Mouse (Mus musculus): ENCODE results near the gene Hoxc5. TPM values are rescaled to one million over a fixed set of nuclear protein-coding genes. Genes with fewer than 3 reads are reported as not detected.
A peak's percentile ranks its signal among the peaks of the same experiment; 100 is the strongest.

Hoxc5 gene
- polyA plus RNA-seq, 1 experiment = 7.6 TPM

DNA sequence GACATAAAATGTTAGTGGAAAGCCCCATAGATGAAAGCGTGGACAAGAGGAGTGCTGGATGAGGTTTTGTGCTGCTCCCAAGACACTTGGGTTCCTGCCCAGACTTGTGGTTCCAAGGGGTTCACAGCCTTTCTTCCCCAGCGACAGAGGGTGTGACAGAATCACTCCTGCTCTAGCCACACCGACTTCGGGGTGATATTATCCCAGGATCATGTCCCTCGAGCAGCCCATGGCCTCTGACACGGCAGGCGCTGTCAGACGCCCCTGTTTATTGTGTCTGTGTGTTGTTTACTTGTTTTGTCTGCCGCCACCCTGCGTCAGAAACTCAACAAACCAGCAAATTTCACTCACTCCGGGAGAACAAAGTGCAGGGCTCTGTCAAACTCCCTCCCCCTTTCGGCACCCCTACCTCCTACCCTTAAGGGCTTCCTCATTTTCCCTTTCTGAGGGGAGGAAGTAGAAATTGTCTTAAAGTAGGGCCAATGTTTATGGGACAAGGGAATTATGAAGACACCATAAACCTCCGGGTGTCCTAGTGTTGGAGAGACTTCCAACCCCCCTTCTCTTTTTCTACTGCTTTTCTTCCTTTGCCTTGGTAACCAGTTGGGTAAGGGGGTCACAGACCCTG lies 35.7 kb downstream of the Hoxc5 start:
- H3K27ac ChIP-seq (ENCODE audit: insufficient read depth, low read length) = peak overlapping the region; percentile 92
- peak overlapping the region; percentile 0; the same call in 1 of the 2 replicates for H3K4me3 ChIP-seq (ENCODE audit: insufficient read depth, low read length)
- H3K4me1 ChIP-seq (ENCODE audit: control insufficient read depth, insufficient read depth, low read length) = no peaks in the 10 kb centered on the region; the same call in 1 of the 2 replicates
- peak; percentile 38; the same call in 1 of the 2 replicates for TF ChIP-seq POLR2A (IDR thresholded peaks at IDR 0.05; ENCODE audit: low read depth, low read length)
- no peak for TF ChIP-seq CTCF (IDR thresholded peaks at IDR 0.05; ENCODE audit: borderline replicate concordance, insufficient read depth, low read length)

DNA sequence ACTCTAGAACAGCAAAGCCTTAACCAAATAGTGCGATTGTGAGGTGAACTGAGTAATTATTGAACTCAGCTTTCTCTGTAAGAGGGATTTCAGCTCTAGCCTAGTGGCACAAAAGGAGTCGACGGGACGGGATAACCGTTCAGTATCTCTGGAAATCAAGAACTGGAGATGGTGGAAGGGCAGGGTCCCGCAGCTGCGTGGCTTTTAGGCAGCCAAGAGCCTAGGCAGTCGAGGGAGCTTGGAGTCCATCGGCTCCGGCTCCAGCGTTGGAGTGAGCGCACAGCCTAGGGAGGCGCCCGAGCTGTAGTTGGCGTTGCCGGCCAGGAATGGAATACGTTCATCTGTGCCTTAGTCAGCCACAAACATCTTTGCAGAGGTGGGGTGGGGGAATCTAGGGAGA lies 38.1 kb downstream of the Hoxc5 start:
- peak; percentile 54 for TF ChIP-seq POLR2A (IDR thresholded peaks at IDR 0.05; ENCODE audit: low read depth, low read length)
- TF ChIP-seq CTCF (IDR thresholded peaks at IDR 0.05; ENCODE audit: borderline replicate concordance, insufficient read depth, low read length) = no peak
- no peaks in the 10 kb centered on the region; the same call in 1 of the 2 replicates for H3K4me1 ChIP-seq (ENCODE audit: control insufficient read depth, insufficient read depth, low read length)
- H3K27ac ChIP-seq (ENCODE audit: insufficient read depth, low read length) = peak overlapping the region; percentile 99
- peak overlapping the region; percentile 21; the same call in 1 of the 2 replicates for H3K4me3 ChIP-seq (ENCODE audit: insufficient read depth, low read length)

- no peak overlapping the region; the same call in 1 of the 2 replicates for H3K4me3 ChIP-seq (ENCODE audit: insufficient read depth, low read length)
- peak overlapping the region; percentile 99 for H3K27ac ChIP-seq (ENCODE audit: insufficient read depth, low read length)
- H3K4me1 ChIP-seq (ENCODE audit: control insufficient read depth, insufficient read depth, low read length) = no peaks in the 10 kb centered on the region; the same call in 1 of the 2 replicates
- no peak for TF ChIP-seq POLR2A (IDR thresholded peaks at IDR 0.05; ENCODE audit: low read depth, low read length)
- no peak for TF ChIP-seq CTCF (IDR thresholded peaks at IDR 0.05; ENCODE audit: borderline replicate concordance, insufficient read depth, low read length)
Measured at GRCm38 (mm10) chr15:103005797-103006196, 38.6 kb downstream of the Hoxc5 start.

DNA sequence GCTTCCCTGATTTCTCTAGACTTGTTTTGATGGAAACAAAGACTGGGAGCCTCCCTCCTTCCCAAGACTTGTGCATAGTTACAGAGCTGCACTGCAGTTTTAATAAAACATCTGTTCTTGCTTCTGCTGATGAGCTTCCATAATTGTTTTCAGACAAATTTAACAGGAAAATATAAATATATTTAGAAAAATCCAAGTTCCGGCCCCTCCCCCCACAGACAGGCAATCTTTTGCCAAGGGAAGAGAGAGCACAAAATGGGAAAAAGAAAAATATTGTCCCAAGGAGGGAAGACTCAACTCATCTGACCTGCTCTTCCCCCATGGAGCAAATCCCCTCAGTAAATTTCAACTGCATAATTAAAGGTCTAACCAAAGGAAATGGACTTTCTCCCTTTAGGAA lies 39.1 kb downstream of the Hoxc5 start:
- TF ChIP-seq POLR2A (IDR thresholded peaks at IDR 0.05; ENCODE audit: low read depth, low read length) = no peak
- no peak for TF ChIP-seq CTCF (IDR thresholded peaks at IDR 0.05; ENCODE audit: borderline replicate concordance, insufficient read depth, low read length)
- no peaks in the 10 kb centered on the region; the same call in 1 of the 2 replicates for H3K4me1 ChIP-seq (ENCODE audit: control insufficient read depth, insufficient read depth, low read length)
- no peak overlapping the region for H3K4me3 ChIP-seq (ENCODE audit: insufficient read depth, low read length)
- H3K27ac ChIP-seq (ENCODE audit: insufficient read depth, low read length) = peak overlapping the region; percentile 99

GRCm38 (mm10) chr15:103009265-103010111 lies 42.2 kb downstream of the Hoxc5 start:
- TF ChIP-seq POLR2A (IDR thresholded peaks at IDR 0.05; ENCODE audit: low read depth, low read length) (peak; percentile 46; the same call in 1 of the 2 replicates), CTCF (IDR thresholded peaks at IDR 0.05; ENCODE audit: borderline replicate concordance, insufficient read depth, low read length) (no peak)
- H3K27ac ChIP-seq (ENCODE audit: insufficient read depth, low read length) = peak overlapping the region; percentile 99
- H3K4me3 ChIP-seq (ENCODE audit: insufficient read depth, low read length) = peak overlapping the region; percentile 56
- no peaks in the 10 kb centered on the region; the same call in 1 of the 2 replicates for H3K4me1 ChIP-seq (ENCODE audit: control insufficient read depth, insufficient read depth, low read length)

- no peak for TF ChIP-seq POLR2A (IDR thresholded peaks at IDR 0.05; ENCODE audit: low read depth, low read length)
- no peak for TF ChIP-seq CTCF (IDR thresholded peaks at IDR 0.05; ENCODE audit: borderline replicate concordance, insufficient read depth, low read length)
- Histone ChIP-seq H3K4me3 (ENCODE audit: insufficient read depth, low read length) (peak overlapping the region; percentile 56), H3K4me1 (ENCODE audit: control insufficient read depth, insufficient read depth, low read length) (no peaks in the 10 kb centered on the region; the same call in 1 of the 2 replicates), H3K27ac (ENCODE audit: insufficient read depth, low read length) (peak overlapping the region; percentile 99)
Measured at GRCm38 (mm10) chr15:103010112-103010846, 43.0 kb downstream of the Hoxc5 start.

GRCm38 (mm10) chr15:103010847-103011555 lies 43.8 kb downstream of the Hoxc5 start:
- TF ChIP-seq CTCF (IDR thresholded peaks at IDR 0.05; ENCODE audit: borderline replicate concordance, insufficient read depth, low read length) (no peak), POLR2A (IDR thresholded peaks at IDR 0.05; ENCODE audit: low read depth, low read length) (no peak)
- Histone ChIP-seq H3K4me3 (ENCODE audit: insufficient read depth, low read length) (peak overlapping the region; percentile 56), H3K27ac (ENCODE audit: insufficient read depth, low read length) (peak overlapping the region; percentile 99), H3K4me1 (ENCODE audit: control insufficient read depth, insufficient read depth, low read length) (no peaks in the 10 kb centered on the region)

GRCm38 (mm10) chr15:103011928-103012486 lies 44.8 kb downstream of the Hoxc5 start:
- TF ChIP-seq POLR2A (IDR thresholded peaks at IDR 0.05; ENCODE audit: low read depth, low read length) = 0 out of 2 replicates have a peak, but pooled peaks have one; percentile 14
- TF ChIP-seq CTCF (IDR thresholded peaks at IDR 0.05; ENCODE audit: borderline replicate concordance, insufficient read depth, low read length) = no peak
- H3K4me3 ChIP-seq (ENCODE audit: insufficient read depth, low read length) = peak overlapping the region; percentile 12
- peak overlapping the region; percentile 56 for H3K27ac ChIP-seq (ENCODE audit: insufficient read depth, low read length)
- H3K4me1 ChIP-seq (ENCODE audit: control insufficient read depth, insufficient read depth, low read length) = no peaks in the 10 kb centered on the region; the same call in 1 of the 2 replicates
